Mouse (Mus musculus) olfactory bulb, adult 2 months (tissue): ENCODE results near the gene Camta1.

ENCODE experiments used
- CTCF ChIP-seq: fragments of 200-500 bp; IDR thresholded peaks from 2 replicates; pipeline ENCODE4 v1.5.1; 2012; ENCODE audit warnings: low read depth, mild to moderate bottlenecking, low read length, moderate library complexity; ENCODE audit not compliant: insufficient read depth
- POLR2A ChIP-seq: fragments of 200-500 bp; IDR thresholded peaks from 2 replicates; pipeline ENCODE4 v1.6.1; 2012; ENCODE audit warnings: mild to moderate bottlenecking, low read depth, low read length, moderate library complexity; ENCODE audit not compliant: insufficient read depth

DNA sequence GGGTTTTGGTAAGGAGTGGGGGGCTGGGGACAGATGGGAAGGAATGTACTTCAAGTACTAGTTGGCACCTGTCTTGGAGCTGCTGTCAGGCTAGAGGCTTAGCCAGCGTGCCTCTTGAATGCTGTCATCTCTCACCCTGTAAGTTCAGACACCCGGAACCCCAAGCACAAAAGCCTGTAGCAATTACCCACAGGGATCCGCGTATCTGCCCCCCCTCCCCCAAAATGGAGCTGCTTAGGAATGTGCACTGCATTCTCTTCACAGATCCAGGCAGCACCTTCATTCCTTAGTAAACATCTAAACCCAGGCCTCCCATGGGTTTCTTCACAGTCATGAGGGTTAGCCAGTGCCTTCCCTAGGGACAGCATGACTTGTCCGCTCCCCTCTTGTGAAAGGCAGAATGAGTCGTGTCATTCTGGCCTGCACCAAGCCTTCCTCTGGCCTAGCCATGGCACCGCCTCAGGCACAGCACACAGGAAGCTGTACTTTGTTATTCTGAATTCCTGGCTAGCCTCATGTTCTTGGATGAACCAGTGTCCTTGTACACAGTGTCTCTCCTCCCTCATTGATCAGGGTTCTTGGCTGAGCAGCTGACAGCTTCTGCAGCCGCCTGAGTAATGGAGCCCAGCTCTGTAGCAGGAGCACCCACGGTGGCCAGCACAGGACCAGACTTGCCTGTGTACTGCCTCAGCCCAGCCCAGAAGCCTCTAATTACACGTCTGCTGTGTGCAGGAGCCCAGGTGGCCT is 990.1 kb downstream of the Camta1 start:
- TF ChIP-seq CTCF (no peak), POLR2A (no peak)
